Mouse (Mus musculus) cerebellum, adult 2 months (tissue): ENCODE data around the gene Rpl38.

Experiments used
- CTCF ChIP-seq: fragments of 200-500 bp; IDR thresholded peaks from 2 replicates; pipeline ENCODE4 v1.5.1; 2011; ENCODE audit warnings: low read depth, mild to moderate bottlenecking, control low read depth, low read length, moderate library complexity, borderline replicate concordance; ENCODE audit not compliant: insufficient read depth
- POLR2A ChIP-seq: fragments of 200-500 bp; IDR thresholded peaks from 2 replicates; pipeline ENCODE4 v1.6.1; 2011; ENCODE audit warnings: low read length, control low read depth, borderline replicate concordance; ENCODE audit not compliant: insufficient read depth

DNA sequence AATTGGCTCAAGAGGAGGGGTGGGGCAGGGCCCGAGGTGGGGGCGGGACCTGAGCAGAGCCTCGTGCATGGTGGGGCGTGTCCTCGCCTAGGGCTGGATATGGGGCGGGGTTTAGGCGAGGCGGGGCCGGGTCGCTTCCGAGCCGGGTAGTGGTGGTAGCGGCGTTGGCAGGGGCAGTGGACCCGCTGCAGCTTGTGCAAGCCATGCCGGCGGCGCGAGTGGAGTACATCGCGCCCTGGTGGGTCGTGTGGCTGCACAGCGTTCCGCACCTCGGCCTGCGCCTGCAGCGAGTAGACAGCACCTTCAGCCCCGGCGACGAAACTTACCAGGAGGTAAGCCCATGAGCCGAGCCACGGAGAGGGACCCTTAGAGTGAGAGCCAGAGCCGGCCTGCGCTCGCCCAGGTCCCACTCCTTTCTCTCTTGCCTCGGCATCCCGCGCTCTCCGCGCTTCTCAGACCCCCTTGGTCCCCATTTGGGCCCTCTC, 7.1 kb downstream of the Rpl38 start, which contains the start of gene Ttyh2:
- TF ChIP-seq CTCF = no peak
- peak; percentile 78 for TF ChIP-seq POLR2A
